Mouse (Mus musculus) lung, postnatal 0 days (tissue): ENCODE data around the gene Pou6f1. TPM values are rescaled to one million over a fixed set of nuclear protein-coding genes. Genes with fewer than 3 reads are reported as not detected.
A peak's percentile ranks its signal among the peaks of the same experiment; 100 is the strongest.
"Not testable (repeated sequence)": the region's sequence is repeated elsewhere in the genome, so short reads cannot be mapped to it uniquely, and the experiment has no call there.

Experiments used
- ATAC-seq: fragments of 200-750 bp; cut with Nextera tagmentation; 2 replicates; pipeline ENCODE4 v1.8.0; 2017; ENCODE audit warnings: moderate library complexity
- DNase-seq: peaks from one replicate; pipeline ENCODE4 v3.0.0-alpha.2; 2016; ENCODE audit warnings: low spot score
- H3K27ac ChIP-seq: fragments of 300-500 bp; sonication (generic); 2 replicates; pipeline ENCODE4 v1.5.1; 2014; ENCODE audit warnings: antibody characterized with exemption, mild to moderate bottlenecking, low read length, mixed read lengths
- H3K27me3 ChIP-seq: fragments of 300-500 bp; sonication (generic); replicated peaks from 2 replicates; pipeline ENCODE4 v1.6.1; 2014; ENCODE audit warnings: low read length, mixed read lengths; ENCODE audit not compliant: insufficient read depth
- H3K36me3 ChIP-seq: fragments of 300-500 bp; sonication (generic); 2 replicates; pipeline ENCODE4 v1.6.1; 2014; ENCODE audit warnings: low read length, mixed read lengths; ENCODE audit not compliant: insufficient read depth
- H3K4me1 ChIP-seq: fragments of 300-500 bp; sonication (generic); 2 replicates; pipeline ENCODE4 v1.6.1; 2014; ENCODE audit warnings: antibody characterized with exemption, low read depth, low read length, mixed read lengths; ENCODE audit not compliant: insufficient read depth
- H3K4me2 ChIP-seq: fragments of 300-500 bp; sonication (generic); replicated peaks from 2 replicates; pipeline ENCODE4 v1.6.1; 2014; ENCODE audit warnings: low read depth, mild to moderate bottlenecking, low read length, moderate library complexity, mixed read lengths
- H3K4me3 ChIP-seq: fragments of 300-500 bp; sonication (generic); 2 replicates; pipeline ENCODE4 v1.5.1; 2014; ENCODE audit warnings: low read depth, low read length
- H3K9ac ChIP-seq: fragments of 300-500 bp; sonication (generic); replicated peaks from 2 replicates; pipeline ENCODE4 v1.6.1; 2014; ENCODE audit warnings: low read depth, mild to moderate bottlenecking
- H3K9me3 ChIP-seq: fragments of 300-500 bp; sonication (generic); 2 replicates; pipeline ENCODE4 v1.6.1; 2016; ENCODE audit warnings: low read length, mixed read lengths
- CTCF ChIP-seq: IDR thresholded peaks from 2 replicates; pipeline ENCODE4 v1.5.1; 2016; ENCODE audit warnings: antibody characterized with exemption, mild to moderate bottlenecking
- EP300 ChIP-seq: IDR thresholded peaks from 2 replicates; pipeline ENCODE4 v1.6.1; 2016; ENCODE audit warnings: antibody characterized with exemption, mild to moderate bottlenecking, control low read depth
- WGBS: fragments of 180-500 bp; shearing (Covaris S2); extraction: QIAGEN DNeasy Blood & Tissue Kit; methylation state at CpG from one replicate; pipeline ENCODE4 v1.1.7; 2014; 5-methylcytosine and 5-hydroxymethylcytosine counted together
- microRNA-seq: library from miRNA; unstranded; fragments of <30 nt; microRNA quantifications from one replicate; pipeline ENCODE4, GENCODE M21; 2016
- polyA plus RNA-seq: library from polyadenylated mRNA; unstranded; fragments of >200 nt; fragmentation: Nextera tagmentation; extraction: Ambion mirVana; gene quantifications from 2 replicates; pipeline ENCODE4 v1.2.1, GENCODE M21; 2015

The Pou6f1 gene
- polyA plus RNA-seq, 1 experiment from 2014 or later, result 7.6 TPM

DNA sequence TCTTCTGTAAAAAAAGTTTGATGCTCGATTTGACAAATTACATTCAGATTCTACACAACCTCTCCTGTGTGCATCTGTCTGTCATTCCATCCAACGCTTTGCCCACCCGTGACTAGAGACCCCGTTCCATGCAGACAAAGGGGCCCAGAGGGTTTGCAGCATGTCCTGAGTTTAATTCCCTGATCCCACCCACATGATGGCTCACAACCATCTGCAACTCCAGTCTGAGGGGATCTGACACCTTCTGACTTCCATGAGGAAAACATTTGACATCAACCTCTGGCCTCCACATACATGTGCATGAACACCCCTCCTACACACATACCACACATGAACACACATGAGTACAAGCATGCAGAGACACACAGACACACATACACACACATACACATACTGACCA, 58.4 kb downstream of the Pou6f1 start:
- DNase-seq (no peak), ATAC-seq (no peak)
- no peak overlapping the region for H3K4me2 ChIP-seq
- no peak overlapping the region for H3K9ac ChIP-seq
- no peaks in the 10 kb centered on the region for H3K36me3 ChIP-seq
- TF ChIP-seq EP300 (no peak), CTCF (no peak)
- H3K4me1 ChIP-seq, result no peaks in the 10 kb centered on the region
- no peaks in the 10 kb centered on the region for H3K27me3 ChIP-seq
- 89% methylated on average over 4 of the region's 4 CpGs for WGBS
- no peak overlapping the region for H3K4me3 ChIP-seq
- no peak overlapping the region for H3K27ac ChIP-seq
- no peaks in the 10 kb centered on the region; the same call in 1 of the 2 replicates for H3K9me3 ChIP-seq

DNA sequence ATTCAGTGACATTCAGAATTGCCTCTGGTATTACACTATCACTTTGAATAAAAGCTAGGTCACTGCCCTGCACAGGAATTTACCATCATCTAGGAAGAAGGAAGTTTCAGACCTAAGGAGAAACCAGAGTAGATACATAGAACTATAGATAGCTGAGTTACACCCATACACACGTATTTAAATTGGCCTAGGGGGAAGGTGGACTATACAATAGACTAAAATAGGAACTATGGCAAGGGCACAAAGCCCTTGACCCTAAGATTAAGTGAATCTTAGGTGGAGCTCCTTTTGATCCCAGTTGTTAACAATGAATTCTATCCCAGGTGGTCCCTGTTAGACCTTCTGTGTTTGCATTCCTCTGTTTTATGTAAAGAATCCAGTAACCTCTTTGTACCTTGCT, 58.8 kb downstream of the Pou6f1 start:
- not testable (repeated sequence) for H3K27ac ChIP-seq, ATAC-seq, H3K4me1 ChIP-seq, H3K27me3 ChIP-seq, H3K4me2 ChIP-seq, H3K36me3 ChIP-seq, H3K9ac ChIP-seq, H3K9me3 ChIP-seq, H3K4me3 ChIP-seq, DNase-seq
- WGBS, result 59% methylated on average over 1 of the region's 1 CpGs

DNA sequence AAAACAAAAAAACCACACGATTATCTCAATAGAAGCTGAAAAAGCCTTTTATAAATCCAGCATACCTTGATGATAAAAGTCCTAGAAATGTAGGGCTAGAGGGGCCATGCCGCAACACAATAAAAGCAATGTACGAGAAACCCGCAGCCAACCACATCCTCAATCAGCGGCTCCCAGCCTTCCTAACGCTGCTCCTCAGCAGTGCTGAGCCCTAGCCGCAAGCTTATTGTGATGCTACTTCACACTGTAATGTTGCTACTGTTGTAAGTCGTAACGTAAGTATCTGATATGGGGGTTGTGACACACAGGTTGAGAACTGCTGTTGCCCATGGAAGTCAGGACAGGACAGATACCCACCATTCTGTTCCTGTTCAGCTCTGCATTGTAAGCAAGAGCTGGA, 60.4 kb downstream of the Pou6f1 start:
- H3K9ac ChIP-seq, result no peak overlapping the region
- TF ChIP-seq EP300, result no peak
- TF ChIP-seq CTCF, result no peak
- H3K4me1 ChIP-seq, result no peaks in the 10 kb centered on the region
- no peak overlapping the region for H3K27ac ChIP-seq
- no peak overlapping the region for H3K4me3 ChIP-seq
- no peaks in the 10 kb centered on the region for H3K36me3 ChIP-seq
- H3K4me2 ChIP-seq, result no peak overlapping the region
- DNase-seq, result no peak
- 94% methylated on average over 9 of the region's 9 CpGs for WGBS
- ATAC-seq, result no peak
- no peaks in the 10 kb centered on the region for H3K27me3 ChIP-seq
- no peaks in the 10 kb centered on the region for H3K9me3 ChIP-seq

DNA sequence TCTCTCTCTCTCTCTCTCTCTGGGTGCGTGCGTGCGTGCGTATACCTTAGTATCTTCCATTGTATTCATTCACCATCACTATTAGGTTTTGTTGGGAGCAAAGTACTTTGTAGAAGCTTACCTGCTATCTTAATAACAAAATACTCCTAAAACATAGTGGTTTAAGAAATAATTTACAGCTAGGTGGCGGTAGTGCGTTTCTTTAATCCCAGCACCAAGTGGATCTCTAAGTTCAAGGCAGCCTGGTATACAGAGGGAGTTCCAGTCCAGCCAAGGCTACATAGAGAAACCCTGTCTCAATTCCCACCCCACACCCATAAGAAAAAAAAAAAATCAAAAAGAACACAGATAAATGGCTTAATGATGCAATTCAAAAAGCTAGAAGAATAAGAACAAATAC, 61.9 kb downstream of the Pou6f1 start:
- no peak overlapping the region for H3K4me3 ChIP-seq
- no peaks in the 10 kb centered on the region for H3K36me3 ChIP-seq
- H3K27me3 ChIP-seq, result no peaks in the 10 kb centered on the region
- no peaks in the 10 kb centered on the region for H3K4me1 ChIP-seq
- WGBS, result 81% methylated on average over 6 of the region's 6 CpGs
- no peak overlapping the region for H3K27ac ChIP-seq
- no peak overlapping the region for H3K9ac ChIP-seq
- H3K9me3 ChIP-seq, result no peaks in the 10 kb centered on the region
- peak; percentile 84 for DNase-seq
- TF ChIP-seq CTCF, result peak; percentile 66
- no peak for TF ChIP-seq EP300
- H3K4me2 ChIP-seq, result no peak overlapping the region
- ATAC-seq, result no peak

DNA sequence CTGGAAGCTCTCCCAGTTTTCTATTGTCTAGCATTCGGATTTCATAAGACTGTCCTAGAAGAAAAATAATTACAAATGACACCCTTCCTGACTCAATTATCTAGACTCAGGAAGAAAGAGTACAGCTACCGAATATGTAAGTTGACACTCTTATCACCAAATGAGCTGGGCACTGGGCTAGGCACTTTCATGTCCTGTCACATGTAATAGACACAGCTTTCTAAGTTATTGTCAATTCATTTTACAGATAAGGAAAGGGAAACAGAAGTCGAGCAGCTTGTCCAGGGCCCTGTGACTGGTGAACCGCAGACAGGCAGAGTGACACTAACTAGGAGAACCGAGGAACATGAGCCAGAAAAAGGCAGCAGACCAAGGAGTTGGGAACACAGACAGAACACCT, 71.9 kb downstream of the Pou6f1 start:
- no peak for DNase-seq
- H3K4me1 ChIP-seq, result no peaks in the 10 kb centered on the region
- no peaks in the 10 kb centered on the region for H3K27me3 ChIP-seq
- ATAC-seq, result no peak
- H3K9ac ChIP-seq, result no peak overlapping the region
- WGBS, result 56% methylated on average over 5 of the region's 5 CpGs
- H3K36me3 ChIP-seq, result no peaks in the 10 kb centered on the region
- H3K4me3 ChIP-seq, result no peak overlapping the region
- H3K4me2 ChIP-seq, result no peak overlapping the region
- no peak overlapping the region for H3K27ac ChIP-seq
- H3K9me3 ChIP-seq, result no peaks in the 10 kb centered on the region
- TF ChIP-seq EP300 (no peak), CTCF (no peak)

DNA sequence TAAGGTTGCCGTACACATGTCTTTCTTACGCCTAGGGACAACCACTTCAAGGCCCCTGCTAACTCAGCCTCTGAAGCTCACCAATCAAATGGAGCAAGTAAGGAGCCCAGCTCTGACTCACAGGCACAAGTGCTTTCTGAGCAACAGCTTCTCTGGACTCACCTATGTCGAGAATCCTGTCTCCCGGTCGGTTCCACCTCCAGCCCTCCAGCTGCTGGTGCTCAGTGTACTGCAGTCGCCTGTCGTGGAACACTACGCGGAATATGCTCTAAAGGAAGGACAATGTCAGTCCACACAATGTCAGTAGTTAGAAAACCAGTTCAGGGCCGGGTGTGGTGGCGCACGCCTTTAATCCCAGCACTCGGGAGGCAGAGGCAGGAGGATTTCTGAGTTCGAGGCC, 74.4 kb downstream of the Pou6f1 start:
- H3K4me2 ChIP-seq, result no peak overlapping the region
- no peaks in the 10 kb centered on the region for H3K36me3 ChIP-seq

More for the DNA sequence above, 74.4 kb downstream of the Pou6f1 start:
- H3K27me3 ChIP-seq, result no peaks in the 10 kb centered on the region
- no peak overlapping the region for H3K9ac ChIP-seq
- no peak overlapping the region for H3K27ac ChIP-seq
- no peak overlapping the region for H3K4me3 ChIP-seq
- no peak for TF ChIP-seq EP300
- no peak for TF ChIP-seq CTCF
- ATAC-seq (no peak), DNase-seq (no peak)
- H3K4me1 ChIP-seq, result no peaks in the 10 kb centered on the region
- no peaks in the 10 kb centered on the region for H3K9me3 ChIP-seq
- WGBS, result 93% methylated on average over 14 of the region's 14 CpGs

Small RNA genes lying within 50 kb of the gene (microRNA-seq; reads per million reads assigned to microRNA genes)
- gene Mir6961, result not detected

Other genes with a start within 250 kb of the Pou6f1 start
- gene Methig1, start 246.8 kb downstream of the Pou6f1 start, polyA plus RNA-seq, result not detected in 2 replicates
- gene Mettl7a2, start 246.8 kb downstream of the Pou6f1 start, polyA plus RNA-seq, result 0.11 and 0.19 TPM in 2 replicates
- gene Higd1c, start 235.4 kb downstream of the Pou6f1 start, polyA plus RNA-seq, result not detected in 2 replicates
- 0.11 and 0.12 TPM in 2 replicates for gene Gm5475, start 177.8 kb downstream of the Pou6f1 start, polyA plus RNA-seq
- gene Slc11a2, start 174.9 kb downstream of the Pou6f1 start, polyA plus RNA-seq, result 16.1 and 19.2 TPM in 2 replicates
- gene Letmd1, start 131.0 kb downstream of the Pou6f1 start, polyA plus RNA-seq, result 13.0 and 13.2 TPM in 2 replicates
- gene Csrnp2, start 104.5 kb downstream of the Pou6f1 start, polyA plus RNA-seq, result 4.7 and 4.9 TPM in 2 replicates
- 13.9 and 16.6 TPM in 2 replicates for gene Tfcp2, start 48.0 kb downstream of the Pou6f1 start, polyA plus RNA-seq
- gene Dazap2, start 15.4 kb upstream of the Pou6f1 start, polyA plus RNA-seq, result 246 and 299 TPM in 2 replicates
- 65.6 and 71.8 TPM in 2 replicates for gene Smagp, start 37.0 kb upstream of the Pou6f1 start, polyA plus RNA-seq
- 4.2 and 4.5 TPM in 2 replicates for gene Bin2, start 69.6 kb upstream of the Pou6f1 start, polyA plus RNA-seq
- gene Cela1, start 87.9 kb upstream of the Pou6f1 start, polyA plus RNA-seq, result 5.0 and 11.4 TPM in 2 replicates
- 1.2 TPM in 2 replicates for gene Galnt6, start 129.4 kb upstream of the Pou6f1 start, polyA plus RNA-seq
- 3.9 and 5.5 TPM in 2 replicates for gene Slc4a8, start 161.8 kb upstream of the Pou6f1 start, polyA plus RNA-seq